Mouse (Mus musculus) liver, adult 2 months (tissue): ENCODE measurements around the gene Anks1b.

Experiments used
- CTCF ChIP-seq: fragments of 200-500 bp; IDR thresholded peaks from 2 replicates; pipeline ENCODE4 v1.5.1; 2011; ENCODE audit warnings: low read depth, low read length, control low read depth
- POLR2A ChIP-seq: fragments of 200-500 bp; IDR thresholded peaks from 2 replicates; pipeline ENCODE4 v1.6.1; 2011; ENCODE audit warnings: low read length, control low read depth; ENCODE audit not compliant: insufficient read depth; ENCODE audit errors: extremely low read depth

DNA sequence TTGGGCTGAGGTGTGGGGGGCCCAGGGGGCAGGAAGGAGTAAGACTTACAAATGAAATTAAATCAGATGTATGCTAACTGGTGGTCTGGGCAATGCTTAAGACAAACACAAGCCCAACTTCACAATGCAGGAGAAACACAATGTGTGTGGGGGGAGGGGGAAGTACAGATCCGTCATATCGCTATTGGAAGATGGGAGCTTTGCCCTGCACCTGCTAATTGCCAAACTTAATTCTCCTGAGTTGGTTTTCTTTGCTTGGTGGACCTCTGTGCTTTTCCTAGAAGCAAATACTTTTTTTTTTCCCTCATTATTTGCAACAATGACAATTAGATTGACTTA is 957.9 kb downstream of the Anks1b start:
- TF ChIP-seq CTCF (no peak), POLR2A (no peak)
